Mouse (Mus musculus) hindbrain, embryonic 16.5 days (tissue): ENCODE measurements around the gene Tsr3. TPM values are rescaled to one million over a fixed set of nuclear protein-coding genes. Genes with fewer than 3 reads are reported as not detected.
"Not testable (repeated sequence)": the region's sequence is repeated elsewhere in the genome, so short reads cannot be mapped to it uniquely, and the experiment has no call there.

ENCODE experiments used
- ATAC-seq: fragments of 200-750 bp; cut with Nextera tagmentation; 2 replicates; pipeline ENCODE4 v1.8.0; 2017; ENCODE audit warnings: moderate TSS enrichment, moderate library complexity
- H3K27ac ChIP-seq: fragments of 300-500 bp; sonication (generic); 2 replicates; pipeline ENCODE4 v1.5.1; 2014; ENCODE audit warnings: low read depth, mild to moderate bottlenecking, control low read depth, low read length, moderate library complexity
- H3K27me3 ChIP-seq: fragments of 300-500 bp; sonication (generic); replicated peaks from 2 replicates; pipeline ENCODE4 v1.6.1; 2014; ENCODE audit warnings: low read length; ENCODE audit not compliant: control insufficient read depth, insufficient read depth
- H3K36me3 ChIP-seq: fragments of 300-500 bp; sonication (generic); 2 replicates; pipeline ENCODE4 v1.6.1; 2014; ENCODE audit warnings: mild to moderate bottlenecking, low read length, moderate library complexity, mixed read lengths; ENCODE audit not compliant: control insufficient read depth, insufficient read depth
- H3K4me1 ChIP-seq: fragments of 300-500 bp; sonication (generic); 2 replicates; pipeline ENCODE4 v1.6.1; 2014; ENCODE audit warnings: low read depth, low read length; ENCODE audit not compliant: control insufficient read depth, insufficient read depth
- H3K4me2 ChIP-seq: fragments of 300-500 bp; sonication (generic); 2 replicates; pipeline ENCODE4 v1.6.1; 2014; ENCODE audit warnings: mild to moderate bottlenecking, low read length, control low read depth, moderate library complexity
- H3K4me3 ChIP-seq: fragments of 300-500 bp; sonication (generic); 2 replicates; pipeline ENCODE4 v1.5.1; 2014; ENCODE audit warnings: mild to moderate bottlenecking, low read length, control low read depth, moderate library complexity
- H3K9ac ChIP-seq: fragments of 300-500 bp; sonication (generic); 2 replicates; pipeline ENCODE4 v1.6.1; 2014; ENCODE audit warnings: low read depth, mild to moderate bottlenecking, control low read depth, low read length, moderate library complexity
- H3K9me3 ChIP-seq: fragments of 300-500 bp; sonication (generic); 2 replicates; pipeline ENCODE4 v1.6.1; 2014; ENCODE audit warnings: mild to moderate bottlenecking, low read length, moderate library complexity; ENCODE audit not compliant: control insufficient read depth
- WGBS: fragments of 180-500 bp; shearing (Covaris S2); extraction: QIAGEN DNeasy Blood & Tissue Kit; methylation state at CpG from one replicate; pipeline ENCODE4 v1.1.7; 2014; 5-methylcytosine and 5-hydroxymethylcytosine counted together
- polyA plus RNA-seq: library from polyadenylated mRNA; unstranded; fragments of >200 nt; fragmentation: Nextera tagmentation; extraction: Ambion mirVana; gene quantifications from 2 replicates; pipeline ENCODE4 v1.2.1, GENCODE M21; 2015

Gene Tsr3
- polyA plus RNA-seq, 1 experiment from 2014 or later = 57.4 TPM

- Histone ChIP-seq H3K27ac (no peak overlapping the region), H3K36me3 (peaks cover 13% of the 10 kb centered on the region), H3K4me3 (no peak overlapping the region), H3K4me1 (peaks cover 9% of the 10 kb centered on the region), H3K9me3 (no peaks in the 10 kb centered on the region), H3K4me2 (no peak overlapping the region), H3K9ac (0 out of 2 replicates have a peak overlapping the region, but pooled peaks have one; percentile 8), H3K27me3 (no peaks in the 10 kb centered on the region)
- no peak for ATAC-seq
- WGBS = 84% methylated on average over 1 of the region's 1 CpGs
Measured at GRCm38 (mm10) chr17:25220746-25221145, 19.2 kb upstream of the Tsr3 start.

DNA sequence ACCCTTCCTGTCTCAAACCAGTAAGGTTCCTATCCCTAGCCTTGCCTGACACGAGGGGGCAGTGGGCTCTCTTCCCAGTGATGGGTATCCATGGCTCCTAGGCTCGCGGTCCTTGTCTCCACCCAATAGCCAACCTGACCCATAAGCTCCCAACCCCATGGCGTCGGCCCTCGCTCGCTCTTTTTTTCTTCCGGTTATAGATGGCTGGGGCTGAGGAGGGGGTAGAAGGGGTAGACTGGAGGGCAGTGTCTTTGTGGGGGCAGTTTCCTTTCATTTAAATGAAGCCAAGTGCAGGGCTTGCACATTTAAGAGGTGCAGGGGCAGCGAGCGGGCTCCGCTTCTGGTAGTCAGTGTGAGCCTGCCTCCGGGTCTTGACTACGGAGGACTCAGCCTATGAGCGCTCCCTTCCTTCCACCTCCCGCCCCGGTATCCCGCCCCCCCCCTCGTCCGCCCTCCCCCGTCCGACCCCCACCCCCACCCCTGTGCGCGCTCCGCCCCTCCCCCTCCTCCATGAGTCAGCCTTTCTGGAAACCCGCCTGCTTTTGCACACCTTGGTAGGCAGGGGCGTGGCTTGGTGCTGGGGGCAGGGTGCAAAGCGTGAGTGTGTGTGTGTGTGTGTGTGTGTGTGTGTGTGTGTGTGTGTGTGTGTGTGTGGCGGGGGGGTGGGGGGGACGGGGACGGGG lies 18.0 kb upstream of the Tsr3 start:
- ATAC-seq = peak; percentile 82
- Histone ChIP-seq H3K4me3 (peak overlapping the region; percentile 39), H3K27ac (peak overlapping the region; percentile 66), H3K9me3 (no peaks in the 10 kb centered on the region), H3K4me2 (peak overlapping the region; percentile 65), H3K27me3 (no peaks in the 10 kb centered on the region), H3K4me1 (peaks cover 9% of the 10 kb centered on the region), H3K36me3 (peaks cover 13% of the 10 kb centered on the region), H3K9ac (peak overlapping the region; percentile 60)
- WGBS = under 1% methylated on average over 19 of the region's 30 CpGs

DNA sequence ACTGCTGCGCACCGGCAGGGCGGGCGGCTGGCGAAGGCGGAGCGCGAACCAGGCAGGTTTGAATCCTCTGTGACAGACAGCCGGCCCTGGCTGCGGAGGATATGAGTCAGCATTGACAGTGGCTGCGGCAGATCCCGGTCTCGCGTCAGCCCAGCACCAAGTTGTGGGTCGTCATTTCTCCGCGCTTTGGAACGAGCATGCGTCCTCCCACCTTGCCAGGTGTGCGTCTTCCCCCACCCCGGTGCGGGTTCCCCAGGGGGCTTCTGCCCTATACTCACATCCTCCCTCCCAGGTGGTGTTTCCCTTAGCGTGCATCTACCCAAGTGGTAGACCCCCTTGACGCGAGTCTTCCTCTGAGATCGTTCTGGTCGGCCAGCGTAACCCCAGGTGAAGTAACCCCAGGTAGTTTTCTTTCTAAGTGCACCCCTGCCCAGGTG lies 17.4 kb upstream of the Tsr3 start:
- ATAC-seq = peak; percentile 92
- WGBS = 18% methylated on average over 14 of the region's 28 CpGs
- H3K9ac ChIP-seq, H3K36me3 ChIP-seq, H3K4me1 ChIP-seq, H3K9me3 ChIP-seq, H3K27me3 ChIP-seq, H3K27ac ChIP-seq: not testable (repeated sequence)
- Histone ChIP-seq H3K4me2 (peak overlapping the region; percentile 65), H3K4me3 (peak overlapping the region; percentile 39)

- ATAC-seq = no peak
- WGBS = 42% methylated on average over 6 of the region's 6 CpGs
- Histone ChIP-seq H3K9me3 (no peaks in the 10 kb centered on the region), H3K4me2 (peak overlapping the region; percentile 47), H3K4me3 (peak overlapping the region; percentile 33), H3K27ac (no peak overlapping the region; the same call in none of the 2 replicates), H3K9ac (no peak overlapping the region), H3K36me3 (peaks cover 6% of the 10 kb centered on the region), H3K4me1 (peaks cover 9% of the 10 kb centered on the region), H3K27me3 (no peaks in the 10 kb centered on the region)
Measured at GRCm38 (mm10) chr17:25222951-25223601, 16.9 kb upstream of the Tsr3 start.

- Histone ChIP-seq H3K4me1 (peaks cover 9% of the 10 kb centered on the region), H3K36me3 (no peaks in the 10 kb centered on the region), H3K9ac (no peak overlapping the region), H3K27me3 (no peaks in the 10 kb centered on the region), H3K27ac (no peak overlapping the region), H3K4me3 (no peak overlapping the region), H3K4me2 (no peak overlapping the region), H3K9me3 (no peaks in the 10 kb centered on the region)
- ATAC-seq = no peak
- 88% methylated on average over 7 of the region's 7 CpGs for WGBS
Measured at GRCm38 (mm10) chr17:25224586-25225222, 15.3 kb upstream of the Tsr3 start.

DNA sequence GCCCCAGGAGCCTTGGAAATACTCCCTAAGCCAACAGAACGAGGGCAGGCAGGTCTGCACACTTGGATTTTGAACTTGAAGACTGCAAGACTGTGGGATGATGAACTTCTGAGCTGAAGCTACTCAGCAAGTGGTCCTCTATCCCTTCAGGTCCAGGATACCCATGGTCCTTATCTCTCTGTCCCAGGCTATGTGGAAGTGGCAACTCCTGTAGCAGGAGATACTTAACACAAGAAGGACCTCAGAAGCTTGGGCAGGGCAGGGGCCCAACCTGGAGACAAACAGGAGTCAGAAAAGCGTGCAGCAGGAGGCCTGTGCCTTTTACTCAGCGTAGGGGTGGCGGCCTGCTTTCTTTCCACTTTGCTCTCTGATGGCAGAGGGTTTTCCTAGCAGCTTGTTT lies 14.3 kb upstream of the Tsr3 start:
- Histone ChIP-seq H3K36me3 (no peaks in the 10 kb centered on the region), H3K4me2 (no peak overlapping the region), H3K27ac (no peak overlapping the region), H3K4me3 (no peak overlapping the region), H3K9ac (no peak overlapping the region), H3K4me1 (peaks cover 9% of the 10 kb centered on the region), H3K27me3 (no peaks in the 10 kb centered on the region), H3K9me3 (no peaks in the 10 kb centered on the region)
- no peak for ATAC-seq
- 98% methylated on average over 4 of the region's 4 CpGs for WGBS

DNA sequence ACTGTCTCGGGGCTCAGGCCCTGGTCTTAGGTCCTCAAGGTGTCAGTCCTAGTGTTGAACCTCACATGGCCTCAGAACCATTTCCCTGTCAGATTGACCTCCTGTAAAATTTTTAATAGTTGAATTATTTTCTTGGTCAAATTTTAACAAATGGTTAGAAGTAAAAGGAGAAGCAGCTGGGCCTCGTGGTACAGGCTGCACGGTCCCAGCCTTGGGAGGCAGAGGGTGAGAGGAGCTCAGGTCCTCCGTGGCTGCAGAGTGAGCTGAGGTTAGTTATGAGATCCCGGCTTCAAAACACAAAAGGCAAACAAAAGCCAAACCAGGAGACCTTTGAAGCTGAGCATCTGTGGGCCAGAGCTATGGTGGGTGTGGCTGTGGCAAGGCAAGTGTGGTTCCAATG lies 12.0 kb upstream of the Tsr3 start:
- Histone ChIP-seq H3K4me3 (no peak overlapping the region), H3K27ac (no peak overlapping the region), H3K36me3 (peaks cover 6% of the 10 kb centered on the region), H3K27me3 (no peaks in the 10 kb centered on the region), H3K9me3 (no peaks in the 10 kb centered on the region), H3K4me2 (no peak overlapping the region), H3K4me1 (no peaks in the 10 kb centered on the region), H3K9ac (no peak overlapping the region)
- WGBS = 88% methylated on average over 5 of the region's 5 CpGs
- ATAC-seq = no peak

- H3K27ac ChIP-seq, H3K27me3 ChIP-seq, H3K9ac ChIP-seq, H3K4me2 ChIP-seq, H3K4me3 ChIP-seq, H3K9me3 ChIP-seq, H3K4me1 ChIP-seq: not testable (repeated sequence)
- peaks cover 15% of the 10 kb centered on the region for H3K36me3 ChIP-seq
- WGBS = 77% methylated on average over 13 of the region's 17 CpGs
- peak; percentile 69; the same call in 1 of the 2 replicates for ATAC-seq
Measured at GRCm38 (mm10) chr17:25230014-25230655, 9.8 kb upstream of the Tsr3 start.

GRCm38 (mm10) chr17:25230700-25231099 lies 9.3 kb upstream of the Tsr3 start:
- no peak overlapping the region for H3K9ac ChIP-seq
- WGBS = 84% methylated on average over 3 of the region's 3 CpGs
- H3K27me3 ChIP-seq = no peaks in the 10 kb centered on the region

More at GRCm38 (mm10) chr17:25230700-25231099, 9.3 kb upstream of the Tsr3 start:
- no peaks in the 10 kb centered on the region for H3K9me3 ChIP-seq
- no peaks in the 10 kb centered on the region for H3K4me1 ChIP-seq
- no peak overlapping the region for H3K4me3 ChIP-seq
- no peak overlapping the region for H3K27ac ChIP-seq
- H3K4me2 ChIP-seq = no peak overlapping the region
- peaks cover 15% of the 10 kb centered on the region for H3K36me3 ChIP-seq
- no peak for ATAC-seq
